Mouse (Mus musculus) brain, embryonic 14.5 days (tissue): Measurements from ENCODE around the gene 2010111I01Rik.

Experiments
- CTCF ChIP-seq: fragments of 200-500 bp; IDR thresholded peaks from 2 replicates; pipeline ENCODE4 v1.5.1; 2012; ENCODE audit warnings: inconsistent platforms, mild to moderate bottlenecking, moderate library complexity, borderline replicate concordance; ENCODE audit not compliant: insufficient read depth, insufficient read length; ENCODE audit errors: extremely low read depth
- POLR2A ChIP-seq: fragments of 200-500 bp; IDR thresholded peaks from 2 replicates; pipeline ENCODE4 v1.6.1; 2012; ENCODE audit warnings: mild to moderate bottlenecking, inconsistent platforms, borderline replicate concordance; ENCODE audit not compliant: poor library complexity, insufficient read depth, insufficient read length, severe bottlenecking; ENCODE audit errors: extremely low read depth

DNA sequence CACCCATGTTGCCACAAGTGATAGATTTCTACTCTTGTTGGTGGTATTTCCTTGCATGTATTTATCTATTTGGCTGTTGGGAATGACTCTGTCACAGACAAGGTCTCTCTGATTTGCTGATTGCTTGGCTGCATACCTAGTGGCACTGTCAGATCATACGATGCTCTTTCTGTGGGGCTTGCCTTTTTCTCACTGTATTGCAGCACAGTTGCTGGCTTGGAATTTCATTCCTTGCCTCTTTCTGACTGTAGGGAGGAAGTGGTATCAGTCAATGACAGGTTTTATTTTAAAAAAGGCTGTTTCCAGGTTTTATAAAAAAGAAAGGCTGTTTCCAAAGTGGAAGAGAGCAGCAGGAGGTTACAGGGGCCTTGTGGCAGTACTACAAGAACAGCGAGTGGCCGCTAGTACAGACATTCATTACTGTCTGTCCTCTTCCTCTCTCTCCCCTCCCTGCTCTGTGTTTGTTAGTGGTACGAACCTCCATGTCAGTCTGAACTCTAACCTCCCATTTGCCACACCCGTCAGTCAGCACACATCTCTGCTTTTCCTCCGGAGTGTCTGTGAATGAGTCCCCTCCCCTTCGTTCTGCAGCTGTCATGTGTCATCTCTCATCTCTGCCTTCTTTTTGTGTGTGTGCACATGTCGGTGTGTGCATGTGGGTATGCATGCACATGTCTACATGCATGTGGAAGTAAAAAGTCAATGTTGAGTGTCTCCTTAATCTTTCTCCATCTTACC, 138.3 kb downstream of the 2010111I01Rik start:
- no peak for TF ChIP-seq POLR2A
- no peak for TF ChIP-seq CTCF
